Mouse (Mus musculus) hindbrain, postnatal 0 days (tissue): ENCODE results near the gene Irak3. TPM values are rescaled to one million over a fixed set of nuclear protein-coding genes. Genes with fewer than 3 reads are reported as not detected.

Experiments
- ATAC-seq: fragments of 200-750 bp; cut with Nextera tagmentation; 2 replicates; pipeline ENCODE4 v1.8.0; 2017; ENCODE audit warnings: mild to moderate bottlenecking, moderate TSS enrichment, moderate library complexity
- DNase-seq: peaks from one replicate; pipeline ENCODE4 v3.0.0-alpha.2; 2015; ENCODE audit warnings: low spot score
- H3K27ac ChIP-seq: fragments of 300-500 bp; sonication (generic); 2 replicates; pipeline ENCODE4 v1.5.1; 2014; ENCODE audit warnings: mild to moderate bottlenecking
- H3K27me3 ChIP-seq: fragments of 300-500 bp; sonication (generic); 2 replicates; pipeline ENCODE4 v1.6.1; 2014; ENCODE audit warnings: low read length, mixed read lengths; ENCODE audit not compliant: insufficient read depth
- H3K36me3 ChIP-seq: fragments of 300-500 bp; sonication (generic); 2 replicates; pipeline ENCODE4 v1.6.1; 2014; ENCODE audit warnings: low read length, mixed read lengths; ENCODE audit not compliant: insufficient read depth
- H3K4me1 ChIP-seq: fragments of 300-500 bp; sonication (generic); 2 replicates; pipeline ENCODE4 v1.6.1; 2014; ENCODE audit warnings: antibody characterized with exemption, low read length, mixed read lengths; ENCODE audit not compliant: insufficient read depth
- H3K4me2 ChIP-seq: fragments of 300-500 bp; sonication (generic); 2 replicates; pipeline ENCODE4 v1.6.1; 2014; ENCODE audit warnings: low read depth, mild to moderate bottlenecking, low read length, moderate library complexity, mixed read lengths
- H3K4me3 ChIP-seq: fragments of 300-500 bp; sonication (generic); 2 replicates; pipeline ENCODE4 v1.5.1; 2014; ENCODE audit warnings: low read length
- H3K9ac ChIP-seq: fragments of 300-500 bp; sonication (generic); replicated peaks from 2 replicates; pipeline ENCODE4 v1.6.1; 2014; ENCODE audit warnings: mild to moderate bottlenecking, low read length, moderate library complexity, mixed read lengths
- H3K9me3 ChIP-seq: fragments of 300-500 bp; sonication (generic); 2 replicates; pipeline ENCODE4 v1.6.1; 2016; ENCODE audit warnings: low read length, mixed read lengths
- CTCF ChIP-seq: IDR thresholded peaks from 2 replicates; pipeline ENCODE4 v1.5.1; 2016; ENCODE audit warnings: antibody characterized with exemption, control low read depth, low read depth
- WGBS: fragments of 180-500 bp; shearing (Covaris S2); extraction: QIAGEN DNeasy Blood & Tissue Kit; methylation state at CpG from one replicate; pipeline ENCODE4 v1.1.7; 2014; 5-methylcytosine and 5-hydroxymethylcytosine counted together
- polyA plus RNA-seq: library from polyadenylated mRNA; unstranded; fragments of >200 nt; fragmentation: Nextera tagmentation; extraction: Ambion mirVana; gene quantifications from 2 replicates; pipeline ENCODE4 v1.2.1, GENCODE M21; 2015
- total RNA-seq: library from RNA; depleted of rRNA; stranded (reverse); fragments of >200 nt; gene quantifications from 2 replicates; pipeline ENCODE4 v1.2.3, GENCODE M21; 2014

Gene Irak3
- total and polyA plus RNA-seq, 2 experiments from 2014 or later: 0.41 TPM; not detected in 1

GRCm38 (mm10) chr10:120238241-120238640 is 36.3 kb upstream of the Irak3 start:
- TF ChIP-seq CTCF: no peak
- no peaks in the 10 kb centered on the region for H3K27me3 ChIP-seq
- no peaks in the 10 kb centered on the region for H3K36me3 ChIP-seq
- H3K4me3 ChIP-seq: no peak overlapping the region
- no peaks in the 10 kb centered on the region for H3K4me1 ChIP-seq
- no peak overlapping the region for H3K9ac ChIP-seq
- no peak overlapping the region for H3K27ac ChIP-seq
- no peak for ATAC-seq
- H3K4me2 ChIP-seq: no peak overlapping the region
- no peak for DNase-seq
- no peaks in the 10 kb centered on the region for H3K9me3 ChIP-seq
- WGBS: 87% methylated on average over 8 of the region's 8 CpGs

DNA sequence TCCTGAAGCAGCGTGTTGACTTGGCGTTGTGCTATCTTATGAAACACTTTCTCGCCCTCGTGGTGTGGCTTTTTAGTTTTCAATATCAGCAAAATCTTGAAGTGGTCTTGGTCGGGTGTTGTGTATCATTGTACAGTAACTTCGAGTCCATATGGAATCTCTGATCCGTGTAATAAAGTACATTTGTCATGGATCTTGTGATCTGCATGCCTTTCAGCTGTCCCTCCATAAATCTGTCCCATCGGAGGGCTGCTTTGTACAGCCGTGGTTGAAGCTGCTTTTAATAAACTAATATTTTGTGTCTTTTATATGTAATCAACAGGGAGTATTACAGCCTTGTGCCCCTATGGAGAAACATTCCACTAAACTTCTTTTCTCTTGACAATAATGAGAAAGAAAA is 34.9 kb upstream of the Irak3 start:
- no peaks in the 10 kb centered on the region for H3K27me3 ChIP-seq
- H3K4me1 ChIP-seq: no peaks in the 10 kb centered on the region
- no peaks in the 10 kb centered on the region for H3K9me3 ChIP-seq
- H3K27ac ChIP-seq: no peak overlapping the region
- 65% methylated on average over 9 of the region's 9 CpGs for WGBS
- no peak overlapping the region for H3K4me3 ChIP-seq
- H3K36me3 ChIP-seq: no peaks in the 10 kb centered on the region
- H3K4me2 ChIP-seq: no peak overlapping the region
- ATAC-seq: no peak
- H3K9ac ChIP-seq: no peak overlapping the region
- DNase-seq: no peak
- no peak for TF ChIP-seq CTCF

GRCm38 (mm10) chr10:120233655-120234367 is 31.9 kb upstream of the Irak3 start:
- Histone ChIP-seq H3K36me3 (peaks cover 10% of the 10 kb centered on the region), H3K4me2 (0 out of 2 replicates have a peak overlapping the region, but pooled peaks have one; percentile 23), H3K9me3 (no peaks in the 10 kb centered on the region), H3K4me1 (no peaks in the 10 kb centered on the region), H3K4me3 (no peak overlapping the region), H3K27me3 (no peaks in the 10 kb centered on the region), H3K9ac (no peak overlapping the region), H3K27ac (no peak overlapping the region)
- DNase-seq: peak; percentile 80
- TF ChIP-seq CTCF: peak; percentile 87
- 37% methylated on average over 18 of the region's 18 CpGs for WGBS
- ATAC-seq: no peak

DNA sequence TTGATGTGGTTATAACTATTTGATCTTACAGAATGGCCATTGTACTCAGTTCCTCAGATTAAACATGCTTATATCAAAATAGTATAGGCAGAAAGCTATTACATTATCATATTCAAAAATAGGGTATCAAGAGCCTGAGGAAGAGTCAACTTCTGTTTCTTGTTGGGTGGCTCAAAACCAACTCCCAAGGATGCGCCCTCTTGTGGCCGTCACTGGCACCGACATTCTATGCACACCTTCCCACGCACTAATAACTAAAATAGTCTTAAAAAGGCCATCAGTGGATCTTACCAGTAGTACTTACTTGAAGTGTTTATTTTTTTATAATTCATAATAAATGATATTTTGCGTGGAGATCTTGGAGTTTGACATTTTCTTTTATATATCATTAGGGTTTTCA is 29.8 kb upstream of the Irak3 start:
- Histone ChIP-seq H3K4me3 (no peak overlapping the region), H3K27me3 (no peaks in the 10 kb centered on the region), H3K27ac (no peak overlapping the region), H3K9ac (no peak overlapping the region), H3K4me2 (no peak overlapping the region), H3K4me1 (no peaks in the 10 kb centered on the region), H3K9me3 (no peaks in the 10 kb centered on the region), H3K36me3 (peaks cover 10% of the 10 kb centered on the region)
- 29% methylated on average over 5 of the region's 5 CpGs for WGBS
- no peak for ATAC-seq
- TF ChIP-seq CTCF: peak; percentile 82
- DNase-seq: peak; percentile 82

DNA sequence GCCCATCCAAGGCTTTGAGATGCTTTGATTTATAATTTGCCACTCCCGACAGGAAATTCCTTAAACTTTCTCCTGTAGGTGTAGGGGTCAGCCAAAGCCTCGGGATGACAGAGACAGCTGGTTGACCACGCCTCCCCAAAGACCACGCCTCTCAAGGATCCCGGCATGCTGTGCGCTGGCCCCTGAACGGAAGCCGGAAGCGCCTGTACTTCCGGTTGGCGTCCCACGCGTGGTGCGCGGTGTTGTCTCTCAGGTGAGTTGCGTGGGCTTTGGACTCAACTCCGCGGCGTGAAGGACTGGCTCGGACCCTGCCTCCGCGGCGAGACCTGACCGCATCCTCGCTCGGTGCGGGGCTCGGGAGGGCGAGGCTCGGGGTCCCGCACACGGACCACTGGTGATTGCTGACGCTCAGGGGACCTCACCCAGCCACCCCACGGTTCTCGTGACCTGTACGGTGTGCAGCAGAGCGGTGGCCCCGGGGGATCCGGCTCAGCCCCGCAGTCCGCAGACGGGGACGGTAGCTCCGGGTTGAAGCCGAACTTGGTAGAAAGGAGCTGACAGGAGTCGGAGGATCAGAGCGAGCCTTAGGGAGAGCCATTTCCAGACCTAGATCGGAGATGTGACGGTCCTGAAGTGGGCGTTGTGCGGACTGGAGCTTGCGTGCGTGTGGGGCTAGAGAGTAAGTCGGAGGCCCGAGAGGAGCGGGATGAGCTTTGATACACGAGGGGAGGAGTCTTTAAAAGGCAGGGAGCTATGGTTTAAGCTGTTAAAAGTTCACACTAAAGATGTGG is 25.1 kb upstream of the Irak3 start, which contains the start of gene Llph:
Gene Llph, plus strand, starts transcription at position 200 of the 791 bp plus-strand sequence.
- Histone ChIP-seq H3K9ac (peak within 1 kb of the TSS; percentile 71), H3K4me3 (peak within 1 kb of the TSS; percentile 98), H3K27me3 (no peaks in the 10 kb centered on the region), H3K9me3 (no peaks in the 10 kb centered on the region), H3K4me2 (peak within 1 kb of the TSS; percentile 98), H3K27ac (peak within 1 kb of the TSS; percentile 62; the same call in 1 of the 2 replicates), H3K36me3 (peaks cover 15% of the 10 kb centered on the region), H3K4me1 (no peaks in the 10 kb centered on the region)
- WGBS: under 1% methylated on average over 57 of the region's 57 CpGs
- peak; percentile 96 for ATAC-seq
- no peak for TF ChIP-seq CTCF
- DNase-seq: peak; percentile 93

- Histone ChIP-seq H3K9me3 (no peaks in the 10 kb centered on the region), H3K4me2 (no peak overlapping the region), H3K27me3 (no peaks in the 10 kb centered on the region), H3K4me3 (no peak overlapping the region), H3K4me1 (no peaks in the 10 kb centered on the region), H3K36me3 (peaks cover 17% of the 10 kb centered on the region; the same call in 1 of the 2 replicates), H3K27ac (no peak overlapping the region), H3K9ac (no peak overlapping the region)
- 89% methylated on average over 7 of the region's 7 CpGs for WGBS
- TF ChIP-seq CTCF: no peak
- ATAC-seq (no peak), DNase-seq (no peak)
Measured at GRCm38 (mm10) chr10:120220776-120221175, 18.8 kb upstream of the Irak3 start.
